Mouse (Mus musculus): ENCODE results near the gene Psg18.

DNA sequence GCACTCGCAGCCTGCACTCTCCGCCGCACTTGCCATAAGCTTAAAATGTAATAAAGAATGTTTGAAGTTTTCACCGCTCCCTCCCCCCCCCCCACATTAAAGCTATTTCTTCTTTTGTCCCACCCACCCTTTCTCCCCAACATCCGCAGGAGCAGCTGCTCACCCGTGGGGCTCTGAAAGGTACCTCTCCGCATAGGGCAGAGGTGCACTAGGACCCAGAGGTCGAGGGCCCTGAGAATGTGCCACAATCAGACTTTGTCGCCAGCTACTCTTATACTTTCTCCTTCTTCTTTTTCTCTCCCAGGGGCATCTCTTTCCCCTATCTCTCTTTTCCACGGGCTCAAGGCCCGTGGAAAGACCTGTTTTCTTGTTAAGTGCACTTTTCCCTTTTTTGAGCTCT, 48.6 kb upstream of the Psg18 start:
- TF ChIP-seq POLR2A (IDR thresholded peaks at IDR 0.05; ENCODE audit: low read depth, low read length) = no peak
- TF ChIP-seq CTCF (IDR thresholded peaks at IDR 0.05; ENCODE audit: extremely low read depth, insufficient read depth, insufficient read length, insufficient replicate concordance) = no peak

Data from spleen, adult 2 months (tissue).